Mouse (Mus musculus): ENCODE measurements at regions not wholly inside any gene's neighbourhood (a gene's known extent, or its start where the extent isn't known, plus 50 kb on each side); places are given as distances from the start of the nearest gene placed in this dataset.
A peak's percentile ranks its signal among the peaks of the same experiment; 100 is the strongest.

- 79% methylated on average over 9 of the region's 9 CpGs for WGBS
- H3K27me3 ChIP-seq (replicated peaks; ENCODE audit: control insufficient read depth, insufficient read depth, low read length): no peaks in the 10 kb centered on the region
- DNase-seq (ENCODE audit: low spot score): no peak
- H3K4me1 ChIP-seq (ENCODE audit: control insufficient read depth, insufficient read depth, low read length): no peaks in the 10 kb centered on the region
- H3K27ac ChIP-seq (ENCODE audit: low read depth, low read length): no peak overlapping the region
- no peak overlapping the region for H3K4me3 ChIP-seq (ENCODE audit: low read depth, low read length)
- H3K36me3 ChIP-seq (ENCODE audit: control insufficient read depth, insufficient read depth, low read length): no peaks in the 10 kb centered on the region
- no peak overlapping the region for H3K9ac ChIP-seq (ENCODE audit: low read length)
- no peak for ATAC-seq
- no peak overlapping the region for H3K4me2 ChIP-seq (ENCODE audit: low read length)
- H3K9me3 ChIP-seq (replicated peaks; ENCODE audit: control insufficient read depth, low read length): no peaks in the 10 kb centered on the region
Observed at GRCm38 (mm10) chr3:130819837-130820098, 89.6 kb upstream of the Rpl34 start.

GRCm38 (mm10) chr3:130819031-130819836 is 89.0 kb upstream of the Rpl34 start:
- no peaks in the 10 kb centered on the region for H3K4me1 ChIP-seq (ENCODE audit: control insufficient read depth, insufficient read depth, low read length)
- peak; percentile 57 for ATAC-seq
- no peaks in the 10 kb centered on the region for H3K9me3 ChIP-seq (replicated peaks; ENCODE audit: control insufficient read depth, low read length)
- no peaks in the 10 kb centered on the region for H3K27me3 ChIP-seq (replicated peaks; ENCODE audit: control insufficient read depth, insufficient read depth, low read length)
- peak overlapping the region; percentile 51; the same call in 1 of the 2 replicates for H3K9ac ChIP-seq (ENCODE audit: low read length)
- peak; percentile 23 for DNase-seq (ENCODE audit: low spot score)
- no peak overlapping the region for H3K27ac ChIP-seq (ENCODE audit: low read depth, low read length)
- 42% methylated on average over 17 of the region's 17 CpGs for WGBS
- peak overlapping the region; percentile 20; the same call in 1 of the 2 replicates for H3K4me3 ChIP-seq (ENCODE audit: low read depth, low read length)
- H3K4me2 ChIP-seq (ENCODE audit: low read length): peak overlapping the region; percentile 54
- H3K36me3 ChIP-seq (ENCODE audit: control insufficient read depth, insufficient read depth, low read length): no peaks in the 10 kb centered on the region

GRCm38 (mm10) chr3:130818467-130819030 is 88.4 kb upstream of the Rpl34 start:
- 3% methylated on average over 18 of the region's 18 CpGs for WGBS
- no peak overlapping the region for H3K27ac ChIP-seq (ENCODE audit: low read depth, low read length)
- DNase-seq (ENCODE audit: low spot score): peak; percentile 95
- no peaks in the 10 kb centered on the region for H3K27me3 ChIP-seq (replicated peaks; ENCODE audit: control insufficient read depth, insufficient read depth, low read length)
- no peaks in the 10 kb centered on the region for H3K4me1 ChIP-seq (ENCODE audit: control insufficient read depth, insufficient read depth, low read length)
- no peaks in the 10 kb centered on the region for H3K9me3 ChIP-seq (replicated peaks; ENCODE audit: control insufficient read depth, low read length)
- peak overlapping the region; percentile 51; the same call in 1 of the 2 replicates for H3K9ac ChIP-seq (ENCODE audit: low read length)
- no peaks in the 10 kb centered on the region for H3K36me3 ChIP-seq (ENCODE audit: control insufficient read depth, insufficient read depth, low read length)
- ATAC-seq: peak; percentile 90
- H3K4me3 ChIP-seq (ENCODE audit: low read depth, low read length): peak overlapping the region; percentile 20; the same call in 1 of the 2 replicates
- H3K4me2 ChIP-seq (ENCODE audit: low read length): peak overlapping the region; percentile 54

GRCm38 (mm10) chr3:130809696-130810665 is 79.8 kb upstream of the Rpl34 start:
- no peak overlapping the region for H3K4me3 ChIP-seq (ENCODE audit: low read depth, low read length)
- no peak overlapping the region for H3K4me2 ChIP-seq (ENCODE audit: low read length)
- ATAC-seq: no peak
- WGBS: 75% methylated on average over 19 of the region's 19 CpGs
- no peaks in the 10 kb centered on the region for H3K36me3 ChIP-seq (ENCODE audit: control insufficient read depth, insufficient read depth, low read length)
- DNase-seq (ENCODE audit: low spot score): no peak
- no peak overlapping the region for H3K27ac ChIP-seq (ENCODE audit: low read depth, low read length)
- no peaks in the 10 kb centered on the region for H3K4me1 ChIP-seq (ENCODE audit: control insufficient read depth, insufficient read depth, low read length)
- H3K9ac ChIP-seq (ENCODE audit: low read length): no peak overlapping the region
- H3K9me3 ChIP-seq (replicated peaks; ENCODE audit: control insufficient read depth, low read length): no peaks in the 10 kb centered on the region
- no peaks in the 10 kb centered on the region for H3K27me3 ChIP-seq (replicated peaks; ENCODE audit: control insufficient read depth, insufficient read depth, low read length)

GRCm38 (mm10) chr3:130805345-130805744 is 75.1 kb upstream of the Rpl34 start:
- Histone ChIP-seq H3K27ac (ENCODE audit: low read depth, low read length) (no peak overlapping the region), H3K4me1 (ENCODE audit: control insufficient read depth, insufficient read depth, low read length) (no peaks in the 10 kb centered on the region), H3K9me3 (replicated peaks; ENCODE audit: control insufficient read depth, low read length) (no peaks in the 10 kb centered on the region), H3K36me3 (ENCODE audit: control insufficient read depth, insufficient read depth, low read length) (no peaks in the 10 kb centered on the region), H3K9ac (ENCODE audit: low read length) (no peak overlapping the region), H3K27me3 (replicated peaks; ENCODE audit: control insufficient read depth, insufficient read depth, low read length) (no peaks in the 10 kb centered on the region), H3K4me2 (ENCODE audit: low read length) (no peak overlapping the region), H3K4me3 (ENCODE audit: low read depth, low read length) (no peak overlapping the region)
- 92% methylated on average over 3 of the region's 3 CpGs for WGBS
- no peak for ATAC-seq
- no peak for DNase-seq (ENCODE audit: low spot score)

- WGBS: 79% methylated on average over 6 of the region's 6 CpGs
- Histone ChIP-seq H3K9ac (ENCODE audit: low read length) (no peak overlapping the region), H3K36me3 (ENCODE audit: control insufficient read depth, insufficient read depth, low read length) (no peaks in the 10 kb centered on the region), H3K9me3 (replicated peaks; ENCODE audit: control insufficient read depth, low read length) (no peaks in the 10 kb centered on the region), H3K4me3 (ENCODE audit: low read depth, low read length) (no peak overlapping the region), H3K4me2 (ENCODE audit: low read length) (no peak overlapping the region), H3K27me3 (replicated peaks; ENCODE audit: control insufficient read depth, insufficient read depth, low read length) (no peaks in the 10 kb centered on the region), H3K4me1 (ENCODE audit: control insufficient read depth, insufficient read depth, low read length) (no peaks in the 10 kb centered on the region), H3K27ac (ENCODE audit: low read depth, low read length) (no peak overlapping the region)
- DNase-seq (ENCODE audit: low spot score): no peak
- ATAC-seq: no peak
Observed at GRCm38 (mm10) chr3:130804327-130804662, 74.1 kb upstream of the Rpl34 start.

- ATAC-seq: 0 out of 2 replicates have a peak, but pooled peaks have one; percentile 32
Observed at GRCm38 (mm10) chr3:130803591-130804326, 73.6 kb upstream of the Rpl34 start.

GRCm38 (mm10) chr3:130800016-130800415 is 69.8 kb upstream of the Rpl34 start:
- Histone ChIP-seq H3K9me3 (replicated peaks; ENCODE audit: control insufficient read depth, low read length) (no peaks in the 10 kb centered on the region), H3K4me3 (ENCODE audit: low read depth, low read length) (no peak overlapping the region), H3K9ac (ENCODE audit: low read length) (no peak overlapping the region), H3K36me3 (ENCODE audit: control insufficient read depth, insufficient read depth, low read length) (no peaks in the 10 kb centered on the region), H3K4me1 (ENCODE audit: control insufficient read depth, insufficient read depth, low read length) (no peaks in the 10 kb centered on the region), H3K27ac (ENCODE audit: low read depth, low read length) (no peak overlapping the region), H3K4me2 (ENCODE audit: low read length) (no peak overlapping the region), H3K27me3 (replicated peaks; ENCODE audit: control insufficient read depth, insufficient read depth, low read length) (no peaks in the 10 kb centered on the region)
- DNase-seq (ENCODE audit: low spot score) (no peak), ATAC-seq (no peak)
- WGBS: 86% methylated on average over 2 of the region's 2 CpGs

More at GRCm38 (mm10) chr3:130803591-130804326, 73.6 kb upstream of the Rpl34 start:
- peak; percentile 32 for DNase-seq (ENCODE audit: low spot score)
- no peak overlapping the region for H3K9ac ChIP-seq (ENCODE audit: low read length)
- 81% methylated on average over 12 of the region's 12 CpGs for WGBS
- H3K9me3 ChIP-seq (replicated peaks; ENCODE audit: control insufficient read depth, low read length): no peaks in the 10 kb centered on the region
- no peak overlapping the region for H3K4me3 ChIP-seq (ENCODE audit: low read depth, low read length)
- H3K4me2 ChIP-seq (ENCODE audit: low read length): no peak overlapping the region
- H3K27ac ChIP-seq (ENCODE audit: low read depth, low read length): no peak overlapping the region
- no peaks in the 10 kb centered on the region for H3K27me3 ChIP-seq (replicated peaks; ENCODE audit: control insufficient read depth, insufficient read depth, low read length)
- H3K4me1 ChIP-seq (ENCODE audit: control insufficient read depth, insufficient read depth, low read length): no peaks in the 10 kb centered on the region
- no peaks in the 10 kb centered on the region for H3K36me3 ChIP-seq (ENCODE audit: control insufficient read depth, insufficient read depth, low read length)
